Mouse (Mus musculus): ENCODE results near the gene Il17re.

Gene Il17re
- long read RNA-seq, experiment 1, partial matches to known transcripts: 0 of 1 reads
- long read RNA-seq, experiment 1, other reads (novel, unspliced or antisense): 1 of 1 reads
- long read RNA-seq, experiment 2, partial matches to known transcripts: 0 of 1 reads
- long read RNA-seq, experiment 2, other reads (novel, unspliced or antisense): 0 of 1 reads

DNA sequence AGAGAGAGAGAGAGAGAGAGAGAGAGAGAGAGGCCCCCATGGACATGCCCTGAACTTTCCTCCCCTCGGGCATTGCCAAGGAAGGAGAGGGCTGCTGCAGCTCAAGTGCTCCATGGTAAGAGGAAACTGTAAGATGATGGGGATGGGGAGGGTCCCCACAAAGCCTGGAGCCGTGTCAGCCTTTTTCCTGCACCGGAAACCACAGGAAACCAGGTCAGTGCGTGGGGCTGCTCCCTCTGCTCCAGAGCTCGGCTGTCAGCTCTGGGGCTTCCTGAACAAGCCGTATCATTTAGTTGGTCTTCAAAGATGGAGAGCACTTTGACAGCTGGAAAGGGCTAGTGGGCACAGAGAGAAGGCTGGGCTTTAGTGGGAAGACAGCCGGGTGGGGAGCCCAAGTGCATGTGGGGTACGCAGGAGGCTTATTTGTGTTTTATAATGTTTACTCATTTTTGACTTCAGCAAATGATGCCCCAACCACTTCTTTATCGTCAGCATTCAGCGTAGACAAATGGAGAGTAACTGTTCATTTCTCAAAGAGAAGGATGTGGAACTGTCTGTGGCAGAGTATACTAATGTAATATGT is at the start of gene Il17re:
Gene Il17re (plus strand): TSS at position 533 of the 583 bp plus-strand sequence.
- intact Hi-C loops (cut with DNase I): no loop called here

DNA sequence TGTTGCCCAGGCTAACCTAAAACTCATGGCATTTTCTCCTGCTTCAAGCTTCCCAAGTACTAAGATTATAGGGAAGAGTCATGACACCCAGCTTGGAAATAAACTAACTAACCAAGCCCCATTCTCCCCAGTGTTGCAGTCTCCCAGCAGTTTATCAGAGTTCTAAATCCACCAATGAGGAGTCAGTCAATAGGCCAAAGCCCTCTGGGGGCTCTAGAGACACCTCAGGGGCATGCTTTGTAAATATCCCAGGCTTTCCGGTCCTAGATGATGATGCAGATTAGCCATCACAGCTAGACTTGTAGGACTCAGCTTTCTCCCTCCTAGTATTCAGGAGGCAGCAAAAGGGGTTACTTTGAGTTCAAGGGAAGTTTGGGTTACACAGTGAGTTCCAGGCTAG is 48.3 kb upstream of the Il17re start:
- intact Hi-C loops (cut with DNase I): no loop called here

DNA sequence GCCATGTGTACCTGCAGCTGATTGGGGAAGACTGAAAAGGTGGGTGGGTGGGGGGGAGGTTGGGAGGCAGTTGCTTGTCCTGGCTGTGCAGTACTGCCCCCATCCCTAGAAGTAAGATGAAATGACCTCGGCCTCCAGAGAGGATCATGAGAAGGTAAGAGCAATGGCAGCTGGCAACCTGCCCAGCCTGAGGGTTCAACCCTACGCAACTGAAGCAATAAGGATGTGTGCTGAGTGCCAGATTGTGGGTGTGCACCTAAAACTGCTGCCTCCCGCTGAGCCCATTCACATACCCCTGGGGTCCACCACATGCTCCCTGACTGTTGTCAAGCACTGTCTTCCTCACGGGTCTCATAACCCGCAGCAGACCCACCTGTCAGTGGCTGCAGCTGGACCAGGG is 41.9 kb upstream of the Il17re start:
- intact Hi-C loops (cut with DNase I): no loop called here

DNA sequence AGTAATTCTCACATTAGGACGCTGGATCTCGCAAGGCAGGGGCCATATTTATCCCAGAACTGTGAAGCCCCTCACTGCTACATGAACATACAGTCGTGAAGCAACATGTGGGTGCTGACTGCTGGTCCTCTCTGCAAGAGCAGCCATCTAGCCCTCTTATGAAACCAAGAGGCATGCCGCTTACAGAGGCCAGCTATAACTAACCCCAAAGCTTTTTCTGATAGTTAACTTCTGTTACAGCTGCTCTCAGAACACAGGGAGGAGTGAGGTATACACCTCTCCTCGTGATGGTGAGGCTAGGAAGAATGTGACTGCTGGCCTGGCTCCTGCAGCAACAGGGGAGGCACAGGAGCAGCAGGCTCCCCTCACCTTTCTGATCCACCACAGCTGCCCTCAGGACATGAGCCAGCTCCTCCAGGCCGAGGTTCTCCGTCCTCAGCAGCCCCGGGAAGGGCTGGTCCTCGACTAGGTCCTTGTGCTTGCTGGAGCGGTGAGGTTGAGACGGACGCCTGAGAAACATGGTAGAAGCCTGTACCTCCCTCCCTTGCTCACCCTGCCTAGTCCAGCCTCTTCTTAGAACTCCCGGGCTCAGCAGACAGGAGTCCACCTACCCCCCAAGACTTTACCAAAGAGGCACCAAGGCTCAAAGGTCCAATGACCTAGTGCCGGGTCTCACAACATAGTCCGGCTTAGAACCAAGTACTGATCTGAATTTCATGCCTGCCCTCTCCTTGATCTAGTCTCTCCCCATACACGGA is 39.7 kb upstream of the Il17re start:
- intact Hi-C loops (cut with DNase I): no loop called here

DNA sequence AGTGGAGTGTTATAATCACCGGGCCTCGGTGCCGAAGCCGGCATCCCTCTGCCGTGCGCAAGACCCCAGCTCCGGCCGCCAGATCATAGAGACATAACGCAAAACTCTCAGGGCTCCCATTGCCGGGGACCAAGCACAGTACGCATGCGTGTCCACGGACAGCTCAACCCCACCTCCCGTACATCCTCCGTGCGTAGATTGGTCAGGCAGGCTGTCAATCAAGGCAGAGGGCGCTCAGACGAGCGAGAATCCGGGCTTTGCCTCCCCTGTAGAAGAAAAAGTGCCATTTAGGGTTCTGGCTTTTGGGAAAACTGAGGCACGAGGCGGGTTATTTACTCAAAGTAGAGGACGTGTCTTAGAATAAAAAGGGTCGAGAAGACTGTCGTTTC is 39.1 kb upstream of the Il17re start, which contains the start of gene Rpusd3:
Gene Rpusd3 (minus strand): TSS at position 142 of the 389 bp plus-strand sequence.
- intact Hi-C loops (cut with DNase I): no loop called here

DNA sequence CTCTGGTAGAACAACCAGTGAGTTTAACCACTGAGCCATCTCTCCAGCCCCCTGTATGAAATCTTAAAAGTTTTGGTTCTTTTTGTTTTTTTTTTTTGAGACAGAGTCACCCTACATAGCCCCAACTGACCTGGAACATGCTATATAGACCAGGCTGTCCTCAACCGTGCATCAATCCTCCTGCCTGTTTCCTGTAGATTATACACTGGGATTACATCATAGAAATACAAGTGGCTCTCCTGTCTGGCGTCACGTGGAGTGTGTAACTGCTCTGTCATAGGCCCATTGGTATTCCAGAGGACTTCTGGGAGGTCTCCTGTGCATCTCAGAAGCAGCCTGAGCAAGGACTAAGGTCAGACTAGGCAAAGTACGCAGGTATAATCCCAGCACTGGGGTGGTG is 35.3 kb upstream of the Il17re start:
- intact Hi-C loops (cut with DNase I): no loop called here

DNA sequence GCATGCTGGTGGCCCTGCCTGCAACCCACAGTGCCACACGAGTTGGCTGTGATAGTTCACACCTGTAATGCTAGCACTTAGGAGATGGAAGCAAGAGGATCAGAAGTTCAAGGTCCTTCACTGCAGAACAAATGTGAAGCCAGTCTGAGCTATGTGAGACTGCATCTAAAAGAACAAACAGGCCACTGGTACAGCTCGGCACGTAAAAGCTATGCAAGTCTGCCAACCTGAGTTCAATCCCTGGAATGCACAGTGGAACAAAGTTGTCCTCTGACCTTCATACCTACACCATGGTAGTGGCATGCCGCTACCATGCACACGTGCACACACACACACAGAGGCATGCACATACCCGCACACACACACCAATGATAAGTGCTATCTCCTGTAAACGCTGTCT is 34.1 kb upstream of the Il17re start:
- intact Hi-C loops (cut with DNase I): no loop called here

DNA sequence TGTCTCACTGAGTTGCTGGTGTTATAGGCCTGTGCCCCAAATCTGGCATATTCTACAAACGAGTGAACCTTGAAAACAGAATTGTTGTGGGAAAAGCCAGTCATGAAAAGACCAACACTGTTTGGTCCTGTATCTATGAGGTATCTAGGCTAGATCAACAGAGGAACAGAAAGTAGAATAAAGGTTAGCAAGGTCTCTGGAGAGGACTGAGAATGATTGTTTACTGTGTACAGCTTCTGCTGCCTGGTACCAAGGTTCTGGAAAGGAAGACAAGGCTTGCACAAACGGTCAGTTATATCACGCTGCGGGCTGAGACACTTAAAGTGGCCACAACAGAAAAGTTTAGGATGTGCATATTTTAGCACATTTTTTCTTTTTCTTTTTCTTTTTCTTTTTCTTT is 31.6 kb upstream of the Il17re start:
- intact Hi-C loops (cut with DNase I): no loop called here

DNA sequence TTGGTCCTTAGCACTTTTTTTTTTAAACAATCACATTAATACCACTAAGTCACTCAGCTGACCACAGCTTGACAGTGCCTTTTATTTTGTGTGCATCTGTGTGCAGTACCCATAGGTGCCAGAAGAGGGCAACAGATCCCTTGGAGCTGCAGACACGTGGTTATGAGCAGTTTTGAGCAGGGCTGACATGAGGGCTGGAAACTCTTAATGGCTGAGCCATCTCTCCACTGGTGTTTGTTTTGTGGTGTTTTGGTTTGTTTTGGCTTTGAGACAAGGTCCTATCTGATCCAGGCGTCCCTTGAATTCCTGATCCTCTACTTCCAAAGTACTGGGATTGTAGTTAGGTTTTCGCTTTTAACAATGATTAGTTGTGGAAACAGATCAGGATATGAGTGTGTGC is 30.9 kb upstream of the Il17re start:
- intact Hi-C loops (cut with DNase I): no loop called here

DNA sequence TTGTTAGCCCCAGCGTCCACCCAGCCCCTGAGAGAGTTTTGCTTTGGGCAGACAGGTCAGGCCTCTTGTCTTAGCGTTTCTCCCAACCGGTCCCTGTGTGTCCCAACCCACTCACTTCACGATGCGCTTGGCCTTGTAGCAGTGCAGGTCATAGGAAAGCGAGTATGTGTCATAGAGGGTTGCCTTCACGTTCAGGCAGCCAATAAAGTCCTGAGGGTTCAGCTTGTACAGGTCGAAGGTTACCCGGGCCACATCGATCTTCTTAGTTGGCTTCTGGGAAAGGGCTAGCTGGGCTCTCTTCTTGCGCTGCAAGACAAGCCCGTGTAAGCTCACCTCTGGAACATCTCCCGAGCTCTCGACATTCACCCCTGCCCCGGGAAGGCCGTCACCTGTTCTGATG is 30.3 kb upstream of the Il17re start:
- intact Hi-C loops (cut with DNase I): no loop called here

DNA sequence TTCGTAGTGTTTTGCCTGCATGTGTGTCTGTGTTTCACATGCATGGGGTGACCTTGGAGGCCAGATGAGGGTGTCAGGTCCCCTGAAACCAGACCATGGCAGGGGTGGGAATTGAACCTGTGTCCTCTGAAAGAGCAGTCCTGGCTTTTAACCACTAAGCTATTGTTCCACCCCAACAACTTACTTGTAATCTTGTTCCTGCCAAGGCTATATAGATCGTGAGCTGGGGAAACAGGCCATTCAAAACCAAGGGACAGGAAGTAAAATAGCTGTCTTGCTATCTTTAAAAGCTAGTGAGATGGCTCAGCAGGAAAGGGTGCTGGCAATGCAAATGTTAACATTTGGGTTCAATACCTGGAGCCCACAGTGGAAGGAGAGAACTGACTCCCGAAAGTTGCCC is 28.3 kb upstream of the Il17re start:
- intact Hi-C loops (cut with DNase I): no loop called here

DNA sequence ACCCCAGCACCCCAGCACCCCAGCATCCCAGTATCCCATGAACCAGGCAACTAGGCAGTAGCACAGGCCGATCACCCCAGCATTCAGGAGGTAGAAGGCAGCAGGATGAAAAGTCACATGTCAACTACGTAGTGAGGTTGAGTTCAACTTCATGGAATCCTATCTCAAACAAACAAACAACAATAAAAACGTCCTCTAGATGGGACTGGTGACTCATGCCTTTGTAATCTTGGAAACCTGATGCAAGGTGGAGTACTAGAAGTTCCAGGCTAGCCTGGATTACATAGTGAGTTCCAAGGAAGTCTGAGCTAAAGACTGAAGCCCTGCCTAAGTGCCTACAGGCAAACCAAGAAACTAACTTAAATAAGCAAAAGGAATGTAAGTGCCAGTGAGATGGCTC is 27.4 kb upstream of the Il17re start:
- intact Hi-C loops (cut with DNase I): no loop called here

DNA sequence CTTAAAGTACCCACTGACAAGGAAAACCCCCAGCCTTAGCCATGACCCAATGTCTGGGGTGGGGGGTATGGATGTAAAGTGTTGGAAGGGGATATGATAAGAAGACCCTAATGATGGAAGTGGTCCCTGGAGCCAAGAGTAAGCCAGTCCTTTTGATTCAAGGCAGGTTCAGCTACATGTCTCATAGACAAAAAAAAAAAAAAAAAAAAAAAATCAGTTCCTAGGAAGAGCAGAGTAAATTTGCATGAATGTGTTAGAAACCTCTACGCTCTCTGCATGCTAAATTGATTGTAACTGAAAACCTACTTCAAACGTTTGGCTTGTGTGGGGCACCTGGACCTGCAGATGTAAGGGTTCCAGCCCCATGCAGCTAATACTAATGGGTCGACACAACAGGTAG is 26.5 kb upstream of the Il17re start:
- intact Hi-C loops (cut with DNase I): no loop called here

DNA sequence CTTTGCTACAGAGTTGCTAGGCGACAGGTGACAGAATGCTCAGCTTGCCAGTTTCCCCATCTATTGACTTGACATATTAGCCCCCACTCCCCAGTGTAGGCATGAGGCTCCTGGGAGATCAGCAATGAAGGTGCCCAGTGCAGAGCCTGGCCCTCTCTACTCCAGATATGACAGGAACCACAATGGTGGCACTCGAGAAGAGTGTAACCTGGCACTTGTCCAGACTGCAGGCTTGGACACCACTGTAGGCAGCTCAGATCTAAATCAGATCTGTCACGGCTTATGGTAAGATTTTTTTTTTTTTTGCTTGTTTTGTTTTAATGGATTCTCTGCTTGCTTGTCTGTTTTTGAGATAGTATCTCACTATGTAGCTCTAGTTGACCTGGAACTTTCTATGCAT is 24.6 kb upstream of the Il17re start:
- intact Hi-C loops (cut with DNase I): no loop called here

DNA sequence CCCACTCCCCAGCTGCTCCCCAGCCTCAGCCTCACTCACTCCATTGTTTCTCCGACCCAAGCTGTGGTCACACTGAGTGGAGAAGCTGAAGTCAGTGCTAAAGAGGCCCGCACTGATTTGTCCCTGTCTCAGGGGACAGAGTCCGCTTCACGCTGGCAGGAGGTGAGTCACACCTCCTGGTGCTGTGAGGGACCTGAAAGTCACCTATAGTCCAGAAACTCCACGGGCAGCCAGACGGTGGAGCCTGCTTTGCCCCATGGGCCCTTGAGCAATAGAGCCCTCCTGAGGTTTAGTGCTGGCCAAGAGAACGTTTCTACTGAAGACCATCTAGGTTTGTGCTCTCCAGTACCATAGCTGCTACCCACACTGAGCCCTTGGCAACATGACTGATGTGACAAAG is 23.6 kb upstream of the Il17re start:
- intact Hi-C loops (cut with DNase I): no loop called here

DNA sequence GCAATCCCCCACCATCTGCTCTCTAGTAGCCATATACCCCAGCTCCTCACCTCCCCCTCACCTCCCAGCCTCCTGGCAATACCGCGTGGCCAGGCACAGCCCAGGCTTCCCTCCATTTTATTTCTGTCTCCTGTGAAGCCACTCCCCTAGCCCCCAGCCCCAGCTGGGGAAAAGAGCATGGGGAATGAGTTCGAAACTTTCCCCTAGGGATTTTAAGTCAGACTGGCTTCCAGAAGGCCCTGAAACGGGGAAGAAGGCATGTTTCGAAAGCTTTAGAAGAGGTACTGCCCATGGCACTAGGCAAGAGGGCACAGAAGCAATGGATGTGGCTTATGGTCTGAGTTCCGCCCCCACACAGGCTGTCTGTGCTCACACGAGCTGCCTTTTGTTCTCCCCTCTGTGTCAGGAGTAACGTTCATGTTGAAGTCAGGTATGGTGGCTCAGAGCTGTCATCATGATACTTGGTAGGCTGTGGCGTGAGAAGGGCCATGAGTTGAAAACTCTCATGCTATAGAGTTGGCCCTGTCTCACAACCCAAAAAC is 22.5 kb upstream of the Il17re start, which contains the start of gene Cidec:
Gene Cidec (minus strand): TSS at position 97 of the 542 bp plus-strand sequence.
- intact Hi-C loops (cut with DNase I): no loop called here

DNA sequence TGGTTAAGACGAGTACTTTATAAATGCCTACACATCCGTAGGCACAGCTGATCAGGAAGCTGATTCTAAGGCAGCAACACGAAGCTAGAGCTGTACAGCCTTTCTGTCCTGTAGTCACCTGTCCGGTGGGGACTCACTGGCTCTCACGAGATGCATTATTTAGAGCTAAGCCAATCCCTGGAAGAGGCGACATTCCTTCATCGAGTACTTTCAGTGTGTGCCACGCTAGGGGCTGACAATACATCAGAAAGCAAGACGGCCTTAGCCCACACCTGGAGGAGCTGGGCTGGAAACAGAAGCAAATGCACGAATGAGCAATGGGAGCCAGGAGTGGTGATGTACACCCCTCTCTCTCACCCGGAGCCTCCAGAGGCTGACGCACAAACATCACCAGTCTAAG is 21.1 kb upstream of the Il17re start:
- intact Hi-C loops (cut with DNase I): no loop called here

DNA sequence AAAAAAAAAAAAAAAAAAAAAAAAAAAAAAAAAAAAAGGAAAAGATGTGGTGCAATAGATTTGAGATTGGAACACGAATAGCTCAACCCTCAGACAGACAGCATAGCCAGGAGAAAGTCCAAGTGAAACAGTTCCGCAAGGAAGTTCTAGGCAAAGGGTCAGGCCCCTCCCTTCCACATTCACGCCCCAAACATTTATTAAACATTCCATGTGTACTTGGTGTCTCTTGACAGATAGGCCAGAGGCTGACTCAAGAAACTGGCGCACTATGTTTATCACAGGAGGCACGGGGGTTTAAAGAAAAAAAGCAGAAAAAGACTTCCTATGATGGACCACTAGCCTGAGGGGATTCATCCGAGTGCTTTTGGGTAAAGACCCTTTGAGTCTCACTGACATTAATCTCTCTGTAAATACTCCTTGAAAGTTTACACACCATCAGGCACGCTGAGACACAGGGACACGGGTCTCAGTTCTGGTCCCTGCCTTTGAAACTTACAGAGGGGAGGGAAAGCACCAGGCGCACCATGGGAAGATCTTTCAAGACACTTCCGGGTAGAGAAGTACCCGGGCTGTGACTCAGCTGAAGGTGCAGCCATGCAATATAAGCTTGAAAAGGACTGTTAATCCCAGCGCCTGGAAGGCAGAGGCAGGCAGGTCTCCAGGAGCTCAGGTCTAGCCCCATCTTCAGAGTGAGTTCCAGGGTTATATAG is 19.4 kb upstream of the Il17re start:
- intact Hi-C loops (cut with DNase I): no loop called here

DNA sequence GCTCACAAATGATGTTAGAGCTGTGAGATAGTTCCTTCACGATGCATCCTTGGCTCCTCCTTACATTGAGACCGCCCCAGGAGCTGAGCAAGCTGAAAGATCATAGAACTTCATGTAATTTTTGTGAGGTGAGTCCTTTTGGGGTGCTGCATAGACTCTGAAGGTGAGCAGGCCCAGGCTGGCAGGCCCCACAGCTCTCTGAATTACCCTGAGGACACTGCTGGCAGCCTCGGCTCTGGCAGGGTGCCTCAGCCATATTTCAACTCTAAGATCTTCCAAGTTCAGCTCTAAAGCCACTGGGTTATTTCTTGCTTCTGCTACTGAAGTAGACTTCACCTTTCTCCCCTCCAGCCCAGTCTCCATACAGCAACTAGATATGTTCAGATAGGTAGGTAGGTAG is 17.6 kb upstream of the Il17re start:
- intact Hi-C loops (cut with DNase I): no loop called here

DNA sequence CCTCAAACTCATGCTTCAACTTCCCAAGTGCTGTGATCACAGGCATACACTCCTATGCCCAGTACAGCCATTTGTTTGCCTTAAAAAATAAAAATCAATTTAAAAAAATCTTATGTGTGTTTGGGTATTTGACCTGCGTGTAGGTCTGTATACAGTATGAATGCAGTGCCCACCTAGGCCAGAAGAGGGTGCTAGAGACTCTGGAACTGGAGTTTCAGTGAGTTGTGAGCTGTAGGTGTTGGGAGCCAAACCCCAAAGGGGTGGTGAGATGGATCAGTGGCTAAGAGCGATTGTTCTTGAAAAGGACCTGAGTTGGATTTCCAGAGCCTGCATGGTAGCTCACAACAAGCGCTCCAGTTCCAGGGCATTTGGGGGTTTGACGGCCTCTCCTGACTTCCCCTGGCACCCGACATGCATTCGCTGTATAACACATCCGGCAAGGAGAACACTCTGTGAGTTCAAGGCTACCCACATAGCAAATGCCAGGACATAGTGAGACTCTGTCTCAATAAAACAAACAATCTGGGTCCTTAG is 17.1 kb upstream of the Il17re start:
- intact Hi-C loops (cut with DNase I): no loop called here

DNA sequence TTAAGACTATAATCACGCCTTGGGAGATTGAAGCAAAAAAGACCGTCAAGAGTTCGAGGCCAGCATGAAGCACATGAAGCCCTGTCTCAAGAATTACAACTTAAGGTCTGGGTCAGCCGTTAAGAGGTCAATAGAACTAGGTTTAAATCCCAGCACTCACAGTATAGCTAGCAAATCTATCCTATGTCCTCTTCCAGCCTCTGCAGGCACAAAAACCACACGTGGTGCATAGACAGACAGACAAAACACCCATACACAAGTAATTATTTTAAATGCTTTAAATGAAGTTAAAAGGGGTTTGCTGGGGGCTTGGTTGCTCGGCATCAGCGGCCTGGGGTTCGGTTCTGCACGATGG is 16.2 kb upstream of the Il17re start:
- intact Hi-C loops (cut with DNase I): no loop called here
